In genomic region chr10:21677911-21678310, GRCm38 (mm10) we compare ENCODE assay signal across 17 mouse cellular contexts.
DNase-seq lines count a peak whose midpoint lies in the region; ATAC-seq and TF ChIP-seq lines count a peak whose summit lies in the region.
"Had no signal": no experiment of that assay in that cellular context is flagged by ENCODE, and none has a peak within 500 bp of the region (broad histone marks: within the 10 kb centered on the region; RNA-seq: fewer than 3 reads in every experiment).

No protein-coding gene starts in this region.

- no peak for TF ChIP-seq POLR2A in heart, adult 2 months (IDR thresholded peaks at IDR 0.05; ENCODE audit: insufficient read depth, low read depth, low read length)

- DNase-seq in heart, adult 2 months = no peak
- no peak for DNase-seq in heart, postnatal 36 days
- no peak for DNase-seq in kidney, postnatal 0 days (ENCODE audit: low spot score)
- peak; percentile 55 for DNase-seq in adipocyte (ENCODE audit: low spot score)
- DNase-seq: cerebellum, adult 11-12 months; cerebellum, adult 9-10 months; cerebellum, postnatal 25 days; gastrocnemius, postnatal 10 days had no signal

- H3K4me2 ChIP-seq in kidney, postnatal 0 days (ENCODE audit: low read length) = no peak overlapping the region
- H3K4me2 ChIP-seq in kidney, embryonic 16.5 days (replicated peaks; ENCODE audit: low read depth, low read length) = no peak overlapping the region
- H3K4me2 ChIP-seq: embryonic facial prominence, embryonic 12.5 days; forebrain, embryonic 15.5 days; heart, embryonic 15.5 days; hindbrain, embryonic 15.5 days had no signal

- no peak overlapping the region for H3K4me3 ChIP-seq in heart, adult 2 months
- H3K4me3 ChIP-seq in kidney, postnatal 0 days (replicated peaks; ENCODE audit: low read depth, low read length) = no peak overlapping the region
- no peak overlapping the region for H3K4me3 ChIP-seq in kidney, embryonic 16.5 days (ENCODE audit: low read length)
- no peak overlapping the region for H3K4me3 ChIP-seq in brown adipose tissue, adult 24 weeks (ENCODE audit: insufficient read depth, low read depth, low read length)
- H3K4me3 ChIP-seq: embryonic facial prominence, embryonic 12.5 days; forebrain, embryonic 15.5 days; heart, embryonic 15.5 days; hindbrain, embryonic 15.5 days had no signal

- H3K27ac ChIP-seq in heart, adult 2 months = peak overlapping the region; percentile 82
- peak overlapping the region; percentile 57; the same call in 1 of the 2 replicates for H3K27ac ChIP-seq in kidney, postnatal 0 days
- H3K27ac ChIP-seq in kidney, embryonic 16.5 days (ENCODE audit: low read length) = no peak overlapping the region; the same call in 1 of the 2 replicates
- H3K27ac ChIP-seq in brown adipose tissue, adult 24 weeks (replicated peaks; ENCODE audit: low read depth, low read length) = peak overlapping the region; percentile 96
- H3K27ac ChIP-seq: embryonic facial prominence, embryonic 12.5 days; forebrain, embryonic 15.5 days; hindbrain, embryonic 15.5 days had no signal

- no peak for TF ChIP-seq EP300 in heart, adult 2 months (IDR thresholded peaks at IDR 0.05; ENCODE audit: insufficient read depth, low read depth, low read length)

- H3K27me3 ChIP-seq in heart, adult 2 months (ENCODE audit: control insufficient read depth, insufficient read depth, low read length) = no peaks in the 10 kb centered on the region
- H3K27me3 ChIP-seq in kidney, postnatal 0 days (ENCODE audit: insufficient read depth, low read length) = no peaks in the 10 kb centered on the region
- H3K27me3 ChIP-seq in kidney, embryonic 16.5 days (ENCODE audit: insufficient read depth, low read length) = no peaks in the 10 kb centered on the region
- H3K27me3 ChIP-seq: CH12.LX; embryonic facial prominence, embryonic 12.5 days; forebrain, embryonic 15.5 days; heart, embryonic 15.5 days; hindbrain, embryonic 15.5 days; Patski had no signal

- H3K9ac ChIP-seq in heart, adult 2 months (ENCODE audit: low read depth, low read length) = no peak overlapping the region
- no peak overlapping the region for H3K9ac ChIP-seq in kidney, postnatal 0 days (ENCODE audit: low read depth, low read length)
- no peak overlapping the region for H3K9ac ChIP-seq in kidney, embryonic 16.5 days (replicated peaks; ENCODE audit: low read length)
- H3K9ac ChIP-seq: embryonic facial prominence, embryonic 12.5 days; forebrain, embryonic 15.5 days; heart, embryonic 15.5 days; hindbrain, embryonic 15.5 days had no signal

- H3K79me2 ChIP-seq in heart, adult 2 months (replicated peaks; ENCODE audit: control insufficient read depth, insufficient read depth, low read length) = no peaks in the 10 kb centered on the region

- 96% methylated on average over 9 of the region's 9 CpGs for WGBS in heart, adult 2 months
- 96% methylated on average over 9 of the region's 9 CpGs for WGBS in kidney, postnatal 0 days
- 92% methylated on average over 9 of the region's 9 CpGs for WGBS in kidney, embryonic 16.5 days

- TF ChIP-seq CTCF in heart, adult 2 months (IDR thresholded peaks at IDR 0.05) = no peak
- TF ChIP-seq CTCF in kidney, postnatal 0 days (IDR thresholded peaks at IDR 0.05; ENCODE audit: low read depth) = no peak

- no peaks in the 10 kb centered on the region; the same call in 1 of the 2 replicates for H3K9me3 ChIP-seq in kidney, postnatal 0 days (replicated peaks; ENCODE audit: low read length)
- no peaks in the 10 kb centered on the region for H3K9me3 ChIP-seq in kidney, embryonic 16.5 days (ENCODE audit: low read length)
- H3K9me3 ChIP-seq: embryonic facial prominence, embryonic 12.5 days; forebrain, embryonic 15.5 days; heart, embryonic 15.5 days; hindbrain, embryonic 15.5 days had no signal

- H3K36me3 ChIP-seq in heart, adult 2 months (ENCODE audit: control insufficient read depth, insufficient read depth, low read length) = no peaks in the 10 kb centered on the region
- no peaks in the 10 kb centered on the region for H3K36me3 ChIP-seq in kidney, postnatal 0 days (ENCODE audit: insufficient read depth, low read length)
- no peaks in the 10 kb centered on the region for H3K36me3 ChIP-seq in kidney, embryonic 16.5 days (ENCODE audit: insufficient read depth, low read length)
- H3K36me3 ChIP-seq: embryonic facial prominence, embryonic 12.5 days; forebrain, embryonic 15.5 days; heart, embryonic 15.5 days; hindbrain, embryonic 15.5 days had no signal

- peaks cover 12% of the 10 kb centered on the region for H3K4me1 ChIP-seq in heart, adult 2 months (ENCODE audit: control insufficient read depth, insufficient read depth, low read length)
- no peaks in the 10 kb centered on the region for H3K4me1 ChIP-seq in kidney, postnatal 0 days (replicated peaks; ENCODE audit: insufficient read depth, low read length)
- H3K4me1 ChIP-seq in kidney, embryonic 16.5 days (ENCODE audit: insufficient read depth, low read length) = no peaks in the 10 kb centered on the region
- H3K4me1 ChIP-seq in brown adipose tissue, adult 24 weeks (ENCODE audit: control insufficient read depth, insufficient read depth, insufficient read length, low read length) = peaks cover 13% of the 10 kb centered on the region; the same call in 1 of the 2 replicates
- H3K4me1 ChIP-seq: hindbrain, embryonic 15.5 days had no signal

- ATAC-seq in kidney, postnatal 0 days (replicated peaks; ENCODE audit: low FRiP score, low read depth) = no peak
- no peak for ATAC-seq in kidney, embryonic 16.5 days (ENCODE audit: low FRiP score, low TSS enrichment)
- ATAC-seq: activated CD4-positive, CD25-positive, alpha-beta regulatory T cell, adult 4 months; forebrain, embryonic 15.5 days; Patski had no signal

- intact Hi-C loops in heart, adult 2 months (cut with DNase I) = loop anchor here (2.0 to 5.0 kb wide), 6 partner anchors 23 to 225 kb away; no protein-coding TSS in a partner anchor
- intact Hi-C loops in heart, postnatal 36 days (cut with DNase I) = loop anchor here (2.0 to 5.0 kb wide), 5 partner anchors 104 to 315 kb away; no protein-coding TSS in a partner anchor
